Mouse (Mus musculus): Measurements from ENCODE around the gene Clic3.

DNA sequence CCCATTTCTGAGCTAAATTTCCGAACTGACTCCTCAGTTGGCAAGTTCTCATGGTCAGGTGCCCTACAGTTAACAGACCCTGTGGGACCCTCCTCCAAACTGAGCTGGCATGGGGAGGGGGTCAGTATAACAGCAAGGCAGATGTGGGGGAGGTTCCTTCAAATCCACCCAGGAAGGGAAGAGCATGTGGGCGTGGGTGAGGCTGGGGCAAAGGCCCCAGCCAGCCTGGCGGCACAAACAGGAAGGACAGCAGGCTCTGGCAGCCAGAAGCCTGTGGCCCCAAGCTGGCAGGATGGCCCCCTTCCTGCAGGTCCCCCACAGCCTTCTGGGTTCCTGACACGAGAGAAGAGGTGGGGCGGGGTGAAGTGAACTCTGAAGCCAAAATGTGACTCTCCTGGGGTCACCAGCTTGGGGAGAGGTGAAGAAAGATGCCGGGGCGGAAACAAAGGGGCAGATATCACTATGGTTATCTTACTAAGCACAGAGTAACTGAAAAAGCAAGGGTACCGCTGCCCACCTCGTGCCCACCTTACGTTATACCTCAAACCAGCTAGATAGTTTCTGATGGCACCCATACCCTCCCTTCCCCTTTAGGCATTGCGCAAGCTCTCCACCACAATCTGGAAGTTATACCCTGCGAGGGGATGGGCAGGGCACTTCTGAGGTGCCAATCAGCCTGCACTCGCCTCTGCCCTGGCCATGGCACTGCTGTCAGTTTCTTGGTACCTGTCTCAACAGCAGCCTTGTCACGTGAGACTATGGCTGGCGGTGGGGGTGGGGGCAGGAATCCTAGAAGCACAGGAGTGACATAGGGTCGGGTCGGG lies 33.8 kb upstream of the Clic3 start, which contains the start of gene Fut7:
- no peak for TF ChIP-seq CTCF (conservative IDR thresholded peaks at IDR 0.05; ENCODE audit: insufficient read depth, insufficient read length, low read depth, low read length)
- TF ChIP-seq POLR2A (IDR thresholded peaks at IDR 0.05; ENCODE audit: low read depth, low read length) = no peak
